Mouse (Mus musculus) intestine, postnatal 0 days (tissue): ENCODE measurements around the gene Faxc. TPM values are rescaled to one million over a fixed set of nuclear protein-coding genes. Genes with fewer than 3 reads are reported as not detected.
A peak's percentile ranks its signal among the peaks of the same experiment; 100 is the strongest.

Experiments
- ATAC-seq: fragments of 200-750 bp; cut with Nextera tagmentation; 2 replicates; pipeline ENCODE4 v1.8.0; 2017; ENCODE audit warnings: mild to moderate bottlenecking, moderate TSS enrichment, moderate library complexity
- H3K27ac ChIP-seq: fragments of 300-500 bp; sonication (generic); 2 replicates; pipeline ENCODE4 v1.5.1; 2014; ENCODE audit warnings: mild to moderate bottlenecking, low read depth, low read length, moderate library complexity
- H3K27me3 ChIP-seq: fragments of 300-500 bp; sonication (generic); replicated peaks from 2 replicates; pipeline ENCODE4 v1.6.1; 2014; ENCODE audit warnings: low read length, mixed read lengths; ENCODE audit not compliant: control insufficient read depth, insufficient read depth
- H3K36me3 ChIP-seq: fragments of 300-500 bp; sonication (generic); 2 replicates; pipeline ENCODE4 v1.6.1; 2014; ENCODE audit warnings: mild to moderate bottlenecking, moderate library complexity; ENCODE audit not compliant: control insufficient read depth, insufficient read depth
- H3K4me1 ChIP-seq: fragments of 300-500 bp; sonication (generic); replicated peaks from 2 replicates; pipeline ENCODE4 v1.6.1; 2014; ENCODE audit warnings: antibody characterized with exemption, low read length, mixed read lengths; ENCODE audit not compliant: control insufficient read depth, insufficient read depth
- H3K4me2 ChIP-seq: fragments of 300-500 bp; sonication (generic); replicated peaks from 2 replicates; pipeline ENCODE4 v1.6.1; 2014; ENCODE audit warnings: low read depth, mild to moderate bottlenecking, moderate library complexity
- H3K4me3 ChIP-seq: fragments of 300-500 bp; sonication (generic); 2 replicates; pipeline ENCODE4 v1.5.1; 2014; ENCODE audit warnings: low read depth, low read length
- H3K9ac ChIP-seq: fragments of 300-500 bp; sonication (generic); 2 replicates; pipeline ENCODE4 v1.6.1; 2014; ENCODE audit warnings: mild to moderate bottlenecking, low read depth, low read length
- H3K9me3 ChIP-seq: fragments of 300-500 bp; sonication (generic); 2 replicates; pipeline ENCODE4 v1.6.1; 2016; ENCODE audit warnings: mixed run types; ENCODE audit not compliant: control insufficient read depth
- CTCF ChIP-seq: sonication (generic); IDR thresholded peaks from 2 replicates; pipeline ENCODE4 v1.5.1; 2016; ENCODE audit warnings: low read depth, mild to moderate bottlenecking, control low read depth, antibody characterized with exemption, moderate library complexity
- WGBS: fragments of 180-500 bp; shearing (Covaris S2); extraction: QIAGEN DNeasy Blood & Tissue Kit; methylation state at CpG from one replicate; pipeline ENCODE4 v1.1.7; 2014; 5-methylcytosine and 5-hydroxymethylcytosine counted together
- polyA plus RNA-seq: library from polyadenylated mRNA; unstranded; fragments of >200 nt; fragmentation: Nextera tagmentation; extraction: Ambion mirVana; gene quantifications from 2 replicates; pipeline ENCODE4 v1.2.1, GENCODE M21; 2015

Faxc gene
- polyA plus RNA-seq, 1 experiment from 2014 or later, result 1.5 TPM

GRCm38 (mm10) chr4:21937890-21938289, 6.8 kb downstream of the Faxc start:
- H3K36me3 ChIP-seq, result no peaks in the 10 kb centered on the region
- no peaks in the 10 kb centered on the region for H3K27me3 ChIP-seq
- H3K4me2 ChIP-seq, result no peak overlapping the region
- no peak for TF ChIP-seq CTCF
- WGBS, result 89% methylated on average over 8 of the region's 8 CpGs
- H3K4me3 ChIP-seq, result no peak overlapping the region
- ATAC-seq, result no peak
- H3K9me3 ChIP-seq, result no peaks in the 10 kb centered on the region
- H3K27ac ChIP-seq, result no peak overlapping the region
- no peak overlapping the region for H3K9ac ChIP-seq
- H3K4me1 ChIP-seq, result no peaks in the 10 kb centered on the region

DNA sequence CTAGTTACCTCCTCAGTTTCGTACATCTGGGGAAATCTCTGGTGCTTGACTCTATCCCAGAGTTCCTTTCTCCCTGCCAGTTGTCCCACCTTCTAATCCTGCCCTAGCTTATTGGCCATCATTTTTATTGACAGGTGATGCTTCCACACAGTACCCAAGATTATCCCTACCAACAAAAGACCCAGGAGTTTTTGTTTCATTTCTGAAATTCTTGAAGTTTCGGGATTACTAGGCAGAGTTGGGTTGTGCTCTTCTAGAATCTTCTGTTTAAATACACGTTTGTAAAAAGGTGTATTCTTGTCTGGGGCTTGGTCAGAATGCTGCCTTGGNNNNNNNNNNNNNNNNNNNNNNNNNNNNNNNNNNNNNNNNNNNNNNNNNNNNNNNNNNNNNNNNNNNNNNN, 13.5 kb downstream of the Faxc start:
- no peak overlapping the region for H3K9ac ChIP-seq
- no peak for TF ChIP-seq CTCF
- no peak overlapping the region for H3K4me2 ChIP-seq
- H3K4me1 ChIP-seq, result no peaks in the 10 kb centered on the region
- H3K27me3 ChIP-seq, result no peaks in the 10 kb centered on the region
- no peaks in the 10 kb centered on the region for H3K9me3 ChIP-seq
- H3K4me3 ChIP-seq, result no peak overlapping the region
- no peak overlapping the region for H3K27ac ChIP-seq
- no peak for ATAC-seq
- no peaks in the 10 kb centered on the region for H3K36me3 ChIP-seq
- 81% methylated on average over 3 of the region's 3 CpGs for WGBS

DNA sequence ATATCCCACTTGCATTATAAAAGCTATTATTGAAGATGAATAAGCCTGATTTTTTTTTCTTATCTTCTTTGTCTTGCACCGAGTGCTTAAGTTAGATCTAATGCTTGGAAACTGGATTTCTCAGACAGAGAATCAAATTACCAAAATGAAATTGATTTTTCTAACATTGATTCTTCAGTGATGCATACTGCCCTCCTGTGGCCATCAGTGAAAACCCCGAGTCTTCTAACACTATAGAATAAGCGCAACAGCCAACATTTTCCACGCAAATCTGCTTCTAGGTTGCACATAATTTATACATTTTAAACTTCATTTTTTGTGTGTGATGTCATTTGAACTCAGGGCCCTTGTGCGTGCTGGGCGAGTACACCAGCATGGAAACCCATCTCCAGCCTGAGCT, 20.3 kb downstream of the Faxc start:
- Histone ChIP-seq H3K36me3 (no peaks in the 10 kb centered on the region), H3K9me3 (no peaks in the 10 kb centered on the region), H3K27ac (no peak overlapping the region), H3K27me3 (no peaks in the 10 kb centered on the region), H3K9ac (no peak overlapping the region), H3K4me1 (no peaks in the 10 kb centered on the region), H3K4me2 (no peak overlapping the region), H3K4me3 (no peak overlapping the region)
- TF ChIP-seq CTCF, result peak; percentile 75
- 40% methylated on average over 6 of the region's 6 CpGs for WGBS
- no peak for ATAC-seq

DNA sequence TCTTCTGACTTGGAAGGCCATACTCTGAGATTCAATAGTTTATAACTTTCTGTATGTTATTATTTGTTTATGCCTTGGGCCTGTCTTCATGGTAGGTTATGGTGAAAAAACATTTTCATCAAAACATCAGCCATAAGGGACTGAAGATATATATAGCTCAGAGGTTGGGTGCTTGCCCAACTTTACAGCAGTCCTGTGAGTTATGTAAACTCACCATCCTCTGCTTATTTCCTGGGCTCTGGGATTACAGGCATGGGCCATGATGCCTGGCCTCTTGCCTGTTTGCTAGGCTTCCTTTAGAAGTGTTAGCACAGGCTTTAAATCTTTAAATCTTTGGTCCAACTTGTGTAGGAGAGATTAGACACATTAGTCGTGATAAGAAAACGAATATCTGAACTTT, 21.1 kb downstream of the Faxc start:
- TF ChIP-seq CTCF, result no peak
- no peak for ATAC-seq
- 28% methylated on average over 2 of the region's 2 CpGs for WGBS

GRCm38 (mm10) chr4:21957570-21958321, 26.6 kb downstream of the Faxc start:
- Histone ChIP-seq H3K4me3 (no peak overlapping the region), H3K27ac (no peak overlapping the region), H3K4me2 (no peak overlapping the region), H3K9me3 (no peaks in the 10 kb centered on the region), H3K27me3 (no peaks in the 10 kb centered on the region), H3K36me3 (no peaks in the 10 kb centered on the region), H3K4me1 (no peaks in the 10 kb centered on the region), H3K9ac (no peak overlapping the region)
- ATAC-seq, result peak; percentile 51; the same call in 1 of the 2 replicates
- TF ChIP-seq CTCF, result peak; percentile 80
- WGBS, result 58% methylated on average over 7 of the region's 7 CpGs

More for the DNA sequence above, 21.1 kb downstream of the Faxc start:
- Histone ChIP-seq H3K4me1 (no peaks in the 10 kb centered on the region), H3K36me3 (no peaks in the 10 kb centered on the region), H3K9me3 (no peaks in the 10 kb centered on the region), H3K27ac (no peak overlapping the region), H3K4me2 (no peak overlapping the region), H3K4me3 (no peak overlapping the region), H3K27me3 (no peaks in the 10 kb centered on the region), H3K9ac (no peak overlapping the region)

DNA sequence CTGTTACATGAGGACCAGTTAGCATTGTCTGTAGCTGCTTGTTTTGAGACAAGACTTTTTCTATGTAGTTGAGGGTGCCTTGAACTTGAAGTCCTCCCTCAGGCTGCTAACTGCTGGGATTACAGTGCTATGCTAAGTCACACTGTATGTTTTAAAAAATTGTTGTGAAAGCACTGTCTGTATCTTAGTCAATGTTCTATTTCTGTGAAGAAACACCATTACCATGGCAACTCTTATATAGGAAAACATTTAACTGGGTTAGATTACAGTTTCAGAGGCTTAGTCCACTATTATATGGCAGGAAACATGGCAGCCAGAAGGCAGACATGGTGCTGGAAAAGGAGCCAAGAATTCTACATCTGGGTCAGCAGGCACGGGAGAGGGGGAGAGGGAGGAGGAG, 40.8 kb downstream of the Faxc start:
- Histone ChIP-seq H3K36me3 (no peaks in the 10 kb centered on the region), H3K9ac (no peak overlapping the region), H3K27ac (no peak overlapping the region), H3K4me3 (no peak overlapping the region), H3K9me3 (no peaks in the 10 kb centered on the region), H3K4me2 (no peak overlapping the region), H3K4me1 (no peaks in the 10 kb centered on the region), H3K27me3 (no peaks in the 10 kb centered on the region)
- WGBS, result 36% methylated on average over 1 of the region's 1 CpGs
- no peak for TF ChIP-seq CTCF
- no peak for ATAC-seq
